ENCODE assay signal across 10 mouse cellular contexts in genomic region chr10:53399053-53399452, GRCm38 (mm10). TPM values are rescaled to one million over a fixed set of nuclear protein-coding genes. Genes with fewer than 3 reads are reported as not detected.
DNase-seq lines count a peak whose midpoint lies in the region; ATAC-seq and TF ChIP-seq lines count a peak whose summit lies in the region.
"Had no signal": no experiment of that assay in that cellular context is flagged by ENCODE, and none has a peak within 500 bp of the region (broad histone marks: within the 10 kb centered on the region; RNA-seq: fewer than 3 reads in every experiment).

No protein-coding gene starts in this region.

- 45% methylated on average over 3 of the region's 3 CpGs for WGBS in kidney, postnatal 0 days
- 58% methylated on average over 3 of the region's 3 CpGs for WGBS in embryonic facial prominence, embryonic 10.5 days
- WGBS in limb, embryonic 11.5 days: 52% methylated on average over 3 of the region's 3 CpGs

- no peak for TF ChIP-seq CTCF in kidney, postnatal 0 days (IDR thresholded peaks at IDR 0.05; ENCODE audit: low read depth)

- no peaks in the 10 kb centered on the region for H3K4me1 ChIP-seq in kidney, postnatal 0 days (replicated peaks; ENCODE audit: insufficient read depth, low read length)
- peaks cover 29% of the 10 kb centered on the region for H3K4me1 ChIP-seq in embryonic facial prominence, embryonic 10.5 days
- no peaks in the 10 kb centered on the region for H3K4me1 ChIP-seq in limb, embryonic 11.5 days (ENCODE audit: control insufficient read depth, insufficient read depth, low read length)

- no peaks in the 10 kb centered on the region for H3K36me3 ChIP-seq in kidney, postnatal 0 days (ENCODE audit: insufficient read depth, low read length)
- no peaks in the 10 kb centered on the region for H3K36me3 ChIP-seq in embryonic facial prominence, embryonic 10.5 days (replicated peaks)
- H3K36me3 ChIP-seq in limb, embryonic 11.5 days (ENCODE audit: control insufficient read depth, insufficient read depth, low read length): no peaks in the 10 kb centered on the region

- H3K4me3 ChIP-seq in kidney, postnatal 0 days (replicated peaks; ENCODE audit: low read depth, low read length): no peak overlapping the region
- peak overlapping the region; percentile 47; the same call in 1 of the 2 replicates for H3K4me3 ChIP-seq in embryonic facial prominence, embryonic 10.5 days
- no peak overlapping the region for H3K4me3 ChIP-seq in limb, embryonic 11.5 days (ENCODE audit: low read depth, low read length)

- H3K9me3 ChIP-seq in kidney, postnatal 0 days (replicated peaks; ENCODE audit: low read length): no peaks in the 10 kb centered on the region
- H3K9me3 ChIP-seq in embryonic facial prominence, embryonic 10.5 days: no peaks in the 10 kb centered on the region
- H3K9me3 ChIP-seq in limb, embryonic 11.5 days (ENCODE audit: control insufficient read depth, low read length): no peaks in the 10 kb centered on the region

- no peak overlapping the region for H3K27ac ChIP-seq in kidney, postnatal 0 days
- peak overlapping the region; percentile 84 for H3K27ac ChIP-seq in embryonic facial prominence, embryonic 10.5 days (replicated peaks)
- no peak overlapping the region for H3K27ac ChIP-seq in limb, embryonic 11.5 days (replicated peaks; ENCODE audit: low read depth, low read length)

- no peak overlapping the region for H3K9ac ChIP-seq in kidney, postnatal 0 days (ENCODE audit: low read depth, low read length)
- H3K9ac ChIP-seq in limb, embryonic 11.5 days (ENCODE audit: low read length): no peak overlapping the region

- H3K4me2 ChIP-seq in kidney, postnatal 0 days (ENCODE audit: low read length): 0 out of 2 replicates have a peak overlapping the region, but pooled peaks have one; percentile 42
- no peak overlapping the region for H3K4me2 ChIP-seq in limb, embryonic 11.5 days (ENCODE audit: low read depth, severe bottlenecking)

- no peaks in the 10 kb centered on the region for H3K27me3 ChIP-seq in kidney, postnatal 0 days (ENCODE audit: insufficient read depth, low read length)
- no peaks in the 10 kb centered on the region for H3K27me3 ChIP-seq in embryonic facial prominence, embryonic 10.5 days (replicated peaks; ENCODE audit: low read depth, poor library complexity, severe bottlenecking)
- no peaks in the 10 kb centered on the region for H3K27me3 ChIP-seq in limb, embryonic 11.5 days (ENCODE audit: control insufficient read depth, insufficient read depth, low read length)
- H3K27me3 ChIP-seq: megakaryocyte, embryonic 14.5 days; Patski had no signal

- DNase-seq in heart, adult 11 months: peak; percentile 72
- no peak for DNase-seq in heart, adult 18-20 months
- no peak for DNase-seq in kidney, postnatal 0 days (ENCODE audit: low spot score)
- DNase-seq in kidney, postnatal 14 days: no peak
- DNase-seq in embryonic facial prominence, embryonic 10.5 days (ENCODE audit: low spot score): no peak
- no peak for DNase-seq in limb, embryonic 11.5 days (ENCODE audit: low spot score)
- no peak for DNase-seq in adrenal gland, postnatal 36 days
- DNase-seq in embryo, embryonic 11 days: no peak

- ATAC-seq in kidney, postnatal 0 days (replicated peaks; ENCODE audit: low FRiP score, low read depth): no peak
- ATAC-seq in limb, embryonic 11.5 days (ENCODE audit: insufficient number of reproducible peaks, low FRiP score, low TSS enrichment, low read depth): peak; percentile 57; the same call in 1 of the 2 replicates

RNA-seq across cellular contexts. Expression of gene Cep85l, which starts 19.3 kb away (rescaled TPM):
- total RNA-seq in heart, adult 18-20 months (2021): 10 to 100 TPM; 13.5 TPM
- 4.3 and 4.7 TPM in 2 replicates for polyA plus RNA-seq in kidney, postnatal 0 days (2015; fragmentation: Nextera tagmentation; extraction: Ambion mirVana)
- 4.9 and 5.1 TPM in 2 replicates for polyA plus RNA-seq in embryonic facial prominence, embryonic 10.5 days (2016; fragmentation: Nextera tagmentation; extraction: Ambion mirVana)
- polyA plus RNA-seq in limb, embryonic 11.5 days (2014; fragmentation: Nextera tagmentation; extraction: Ambion mirVana): 6.0 and 6.8 TPM in 2 replicates
- total RNA-seq in adrenal gland, postnatal 36 days (2021): 10 to 100 TPM; 11.7 to 14.6 TPM
